Mouse (Mus musculus) C2C12 (cell line): ENCODE results near the gene Slc39a10. TPM values are rescaled to one million over a fixed set of nuclear protein-coding genes. Genes with fewer than 3 reads are reported as not detected.

ENCODE experiments used
- H3K27me3 ChIP-seq: one replicate; pipeline ENCODE4 v1.6.1; 2011; ENCODE audit not compliant: control insufficient read depth, insufficient read depth, insufficient read length
- H3K36me3 ChIP-seq: one replicate; pipeline ENCODE4 v1.6.1; 2011; ENCODE audit not compliant: control insufficient read depth, insufficient read depth
- H3K4me3 ChIP-seq: one replicate; pipeline ENCODE4 v1.5.1; 2011; ENCODE audit warnings: mild to moderate bottlenecking, control low read depth; ENCODE audit not compliant: poor library complexity, insufficient read depth, severe bottlenecking
- H3K79me2 ChIP-seq: one replicate; pipeline ENCODE4 v1.6.1; 2011; ENCODE audit not compliant: control insufficient read depth, insufficient read depth
- H3K79me3 ChIP-seq: one replicate; pipeline ENCODE4 v1.6.1; 2011; ENCODE audit warnings: low read depth, control low read depth
- H3ac ChIP-seq: one replicate; pipeline ENCODE3; 2011; ENCODE audit warnings: low read depth; ENCODE audit not compliant: control insufficient read depth, insufficient read length
- CEBPB ChIP-seq: IDR thresholded peaks from one replicate; pipeline ENCODE4 v1.6.1; 2011; ENCODE audit warnings: low read depth, mild to moderate bottlenecking, control low read depth, moderate library complexity
- CTCF ChIP-seq: IDR thresholded peaks from one replicate; pipeline ENCODE4 v1.5.1; 2011; ENCODE audit not compliant: control insufficient read depth, insufficient read depth, insufficient read length
- FOSL1 ChIP-seq: IDR thresholded peaks from one replicate; pipeline ENCODE4 v1.8.0; 2011; ENCODE audit warnings: mild to moderate bottlenecking, low read length; ENCODE audit not compliant: poor library complexity, insufficient read depth, severe bottlenecking
- MAX ChIP-seq: IDR thresholded peaks from one replicate; pipeline ENCODE4 v1.6.1; 2011; ENCODE audit warnings: mild to moderate bottlenecking, control low read depth
- MYOD1 ChIP-seq: IDR thresholded peaks from one replicate; pipeline ENCODE4 v1.6.1; 2011; ENCODE audit warnings: low read depth; ENCODE audit not compliant: control insufficient read depth, insufficient read length
- MYOG ChIP-seq: IDR thresholded peaks from one replicate; pipeline ENCODE4 v1.6.1; 2011; ENCODE audit not compliant: control insufficient read depth, insufficient read length; ENCODE audit errors: extremely low read depth
- USF1 ChIP-seq: IDR thresholded peaks from one replicate; pipeline ENCODE4 v1.6.1; 2011; ENCODE audit warnings: low read depth, mild to moderate bottlenecking, control low read depth, moderate library complexity
- polyA plus RNA-seq: library from polyadenylated mRNA; unstranded; fragments of >200 nt; fragmentation: generic; extraction: Trizol; gene quantifications from one replicate; pipeline ENCODE4 v1.2.1, GENCODE M21; 2012; ENCODE audit warnings: missing spikeins

Gene Slc39a10
- polyA plus RNA-seq, 1 experiment, result 6.6 TPM

- H3ac ChIP-seq, result no peak overlapping the region
- no peaks in the 10 kb centered on the region for H3K79me2 ChIP-seq
- no peak overlapping the region for H3K4me3 ChIP-seq
- TF ChIP-seq CEBPB (no peak), USF1 (no peak), CTCF (no peak), FOSL1 (no peak), MYOD1 (no peak), MYOG (no peak), MAX (no peak)
- no peaks in the 10 kb centered on the region for H3K36me3 ChIP-seq
- no peaks in the 10 kb centered on the region for H3K27me3 ChIP-seq
- H3K79me3 ChIP-seq, result no peaks in the 10 kb centered on the region
Observed at GRCm38 (mm10) chr1:46863434-46863833, 29.2 kb downstream of the Slc39a10 start.

GRCm38 (mm10) chr1:46860082-46860481 lies 32.6 kb downstream of the Slc39a10 start:
- H3ac ChIP-seq, result no peak overlapping the region
- H3K4me3 ChIP-seq, result no peak overlapping the region
- H3K79me2 ChIP-seq, result no peaks in the 10 kb centered on the region
- H3K79me3 ChIP-seq, result no peaks in the 10 kb centered on the region
- no peaks in the 10 kb centered on the region for H3K27me3 ChIP-seq
- TF ChIP-seq MYOD1 (no peak), MAX (no peak), USF1 (no peak), FOSL1 (no peak), CEBPB (no peak), MYOG (no peak), CTCF (no peak)
- no peaks in the 10 kb centered on the region for H3K36me3 ChIP-seq

GRCm38 (mm10) chr1:46858579-46858978 lies 34.1 kb downstream of the Slc39a10 start:
- no peaks in the 10 kb centered on the region for H3K27me3 ChIP-seq
- H3K79me3 ChIP-seq, result no peaks in the 10 kb centered on the region
- no peaks in the 10 kb centered on the region for H3K36me3 ChIP-seq
- no peak overlapping the region for H3ac ChIP-seq
- no peak overlapping the region for H3K4me3 ChIP-seq
- TF ChIP-seq MAX, result no peak
- no peak for TF ChIP-seq MYOG
- no peak for TF ChIP-seq CTCF
- TF ChIP-seq FOSL1, result no peak
- TF ChIP-seq CEBPB, result no peak
- no peak for TF ChIP-seq MYOD1
- no peak for TF ChIP-seq USF1
- H3K79me2 ChIP-seq, result no peaks in the 10 kb centered on the region

- TF ChIP-seq CTCF, result no peak
- no peak for TF ChIP-seq USF1
- no peak overlapping the region for H3ac ChIP-seq
- no peak overlapping the region for H3K4me3 ChIP-seq
- H3K27me3 ChIP-seq, result no peaks in the 10 kb centered on the region
- H3K79me3 ChIP-seq, result peaks cover 3% of the 10 kb centered on the region
- H3K36me3 ChIP-seq, result no peaks in the 10 kb centered on the region
- H3K79me2 ChIP-seq, result peaks cover 15% of the 10 kb centered on the region
Observed at GRCm38 (mm10) chr1:46856498-46856897, 36.2 kb downstream of the Slc39a10 start.

GRCm38 (mm10) chr1:46854036-46854900 lies 38.4 kb downstream of the Slc39a10 start:
- Histone ChIP-seq H3K36me3 (no peaks in the 10 kb centered on the region), H3K4me3 (peak overlapping the region; percentile 37), H3K27me3 (no peaks in the 10 kb centered on the region), H3ac (peak overlapping the region; percentile 85), H3K79me2 (peaks cover 19% of the 10 kb centered on the region), H3K79me3 (peaks cover 6% of the 10 kb centered on the region)
- TF ChIP-seq MAX (no peak), MYOD1 (no peak), MYOG (no peak), CTCF (no peak), CEBPB (no peak), USF1 (no peak), FOSL1 (no peak)

GRCm38 (mm10) chr1:46853317-46854035 lies 39.2 kb downstream of the Slc39a10 start:
- H3K79me3 ChIP-seq, result peaks cover 6% of the 10 kb centered on the region
- TF ChIP-seq MYOG, result no peak
- TF ChIP-seq MAX, result no peak
- no peak for TF ChIP-seq CEBPB
- no peak for TF ChIP-seq FOSL1
- TF ChIP-seq USF1, result no peak
- no peak for TF ChIP-seq CTCF
- no peak for TF ChIP-seq MYOD1
- no peaks in the 10 kb centered on the region for H3K27me3 ChIP-seq
- H3ac ChIP-seq, result peak overlapping the region; percentile 85
- H3K4me3 ChIP-seq, result peak overlapping the region; percentile 74
- H3K36me3 ChIP-seq, result no peaks in the 10 kb centered on the region
- peaks cover 19% of the 10 kb centered on the region for H3K79me2 ChIP-seq
